Comparison of ENCODE assay signal across 23 mouse cellular contexts in the genomic region with DNA sequence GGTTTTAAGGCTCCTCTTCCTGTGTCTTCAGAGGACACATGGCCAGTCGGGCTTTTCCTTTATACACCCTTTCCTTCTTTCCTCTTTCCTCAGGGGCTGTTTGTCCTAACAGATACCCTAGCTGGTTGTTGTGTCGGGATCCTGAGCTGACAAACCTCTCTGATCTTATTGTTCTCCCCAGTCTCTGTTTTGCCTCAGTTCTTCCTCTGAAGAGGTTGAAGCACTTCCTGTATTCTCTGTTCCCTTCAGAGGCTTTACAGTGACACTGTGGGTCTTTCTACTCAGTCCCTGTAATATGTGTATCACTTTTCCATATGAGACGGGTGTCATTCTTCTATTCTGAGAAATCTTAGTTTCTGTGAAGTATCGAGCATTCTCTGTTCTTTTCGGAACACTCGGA. TPM values are rescaled to one million over a fixed set of nuclear protein-coding genes. Genes with fewer than 3 reads are reported as not detected.
DNase-seq lines count a peak whose midpoint lies in the region; ATAC-seq and TF ChIP-seq lines count a peak whose summit lies in the region.
"Had no signal": no experiment of that assay in that cellular context is flagged by ENCODE, and none has a peak within 500 bp of the region (broad histone marks: within the 10 kb centered on the region; RNA-seq: fewer than 3 reads in every experiment).

No protein-coding gene starts in this region.

- H3K27ac ChIP-seq in thymus, adult 2 months (ENCODE audit: control insufficient read depth, insufficient read depth, low read length), result peak overlapping the region; percentile 36; the same call in 1 of the 2 replicates
- 0 out of 2 replicates have a peak overlapping the region, but pooled peaks have one; percentile 8 for H3K27ac ChIP-seq in brown adipose tissue, adult 24 weeks (replicated peaks; ENCODE audit: low read depth, low read length)
- H3K27ac ChIP-seq: embryonic facial prominence, embryonic 12.5 days; forebrain, embryonic 13.5 days; heart, embryonic 13.5 days; hindbrain, embryonic 12.5 days had no signal

- 47% methylated on average over 6 of the region's 6 CpGs for WGBS in thymus, adult 2 months

- no peak overlapping the region for H3K4me3 ChIP-seq in thymus, adult 2 months (ENCODE audit: control insufficient read depth, insufficient read depth, low read length)
- no peak overlapping the region for H3K4me3 ChIP-seq in brown adipose tissue, adult 24 weeks (ENCODE audit: insufficient read depth, low read depth, low read length)
- H3K4me3 ChIP-seq: embryonic facial prominence, embryonic 12.5 days; forebrain, embryonic 13.5 days; heart, embryonic 13.5 days; hindbrain, embryonic 12.5 days had no signal

- no peaks in the 10 kb centered on the region for H3K27me3 ChIP-seq in thymus, adult 2 months (ENCODE audit: control insufficient read depth, insufficient read depth, low read length)

- ATAC-seq in erythroblast, adult 5-6 weeks (replicated peaks; ENCODE audit: low FRiP score, poor library complexity, severe bottlenecking), result no peak
- ATAC-seq: forebrain, embryonic 13.5 days; forebrain, postnatal 0 days; hindbrain, embryonic 16.5 days; intestine, embryonic 16.5 days; Patski had no signal

- no peak for TF ChIP-seq CTCF in thymus, adult 2 months (IDR thresholded peaks at IDR 0.05; ENCODE audit: borderline replicate concordance, control insufficient read depth, extremely low read depth, insufficient read depth, low read length, poor library complexity)

- H3K4me1 ChIP-seq in thymus, adult 2 months (replicated peaks; ENCODE audit: control insufficient read depth, insufficient read depth, low read length), result peaks cover 22% of the 10 kb centered on the region
- H3K4me1 ChIP-seq in brown adipose tissue, adult 24 weeks (ENCODE audit: control insufficient read depth, insufficient read depth, insufficient read length, low read length), result peaks cover 7% of the 10 kb centered on the region
- H3K4me1 ChIP-seq: embryonic facial prominence, embryonic 12.5 days; forebrain, embryonic 13.5 days; heart, embryonic 13.5 days; hindbrain, embryonic 12.5 days had no signal

- no peaks in the 10 kb centered on the region for H3K36me3 ChIP-seq in thymus, adult 2 months (ENCODE audit: control insufficient read depth, insufficient read depth, low read length)
- H3K36me3 ChIP-seq: embryonic facial prominence, embryonic 12.5 days; heart, embryonic 13.5 days; hindbrain, embryonic 12.5 days had no signal

- TF ChIP-seq POLR2A in thymus, adult 2 months (IDR thresholded peaks at IDR 0.05; ENCODE audit: control insufficient read depth, extremely low read depth, insufficient read depth, low read length, poor library complexity), result no peak

- DNase-seq in thymus, adult 2 months, result no peak
- DNase-seq in thymus, postnatal 4 days, result no peak
- DNase-seq in CD4-positive, CD25-positive, alpha-beta regulatory T cell, adult 2 months (ENCODE audit: low read depth, low spot score), result peak; percentile 49
- peak; percentile 66 for DNase-seq in naive thymus-derived CD4-positive, alpha-beta T cell, adult 2 months (ENCODE audit: low read depth)
- no peak for DNase-seq in layer of hippocampus, adult 9-10 months (ENCODE audit: low spot score)
- DNase-seq: adrenal gland, adult 2 months; adrenal gland, postnatal 36 days; cerebellum, adult 11-12 months; cerebellum, adult 9-10 months; cerebellum, postnatal 25 days; forebrain, postnatal 0 days; gastrocnemius, postnatal 14 days; heart, postnatal 4 days had no signal

RNA-seq across cellular contexts. Expression of a gene that starts 6.5 kb away (rescaled TPM):
- 43.1 and 45.5 TPM in 2 replicates for polyA plus RNA-seq in thymus, adult 2 months (2012; rRNA removed)
- polyA plus RNA-seq in brown adipose tissue, adult 24 weeks (2012; ENCODE audit: insufficient read depth, insufficient read length, missing spikeins), result 2.7 and 7.3 TPM in 2 replicates
- 2.5 and 2.7 TPM in 2 replicates for total RNA-seq in erythroblast, adult 5-6 weeks (2015; ENCODE audit: low replicate concordance)
- 2.1 and 2.4 TPM in 2 replicates for total RNA-seq in erythroblast, adult 5-6 weeks (2017; ENCODE audit: low replicate concordance)
- total RNA-seq: MEL had no signal

RNA-seq across cellular contexts. Expression of a gene that starts 31.9 kb away (rescaled TPM):
- polyA plus RNA-seq in thymus, adult 2 months (2012; rRNA removed), result 4.1 and 4.3 TPM in 2 replicates
- 0.55 TPM in 1 of 2 replicates, not detected in the other for polyA plus RNA-seq in brown adipose tissue, adult 24 weeks (2012; ENCODE audit: insufficient read depth, insufficient read length, missing spikeins)
- total RNA-seq in erythroblast, adult 5-6 weeks (2015; ENCODE audit: low replicate concordance), result not detected in 2 replicates
- total RNA-seq in erythroblast, adult 5-6 weeks (2017; ENCODE audit: low replicate concordance), result not detected in 2 replicates
- total RNA-seq: MEL had no signal
- polyA plus RNA-seq: Patski had no signal

Comparison
In these comparisons a context has a peak if more than half of its experiments do, and no peak if none do; other contexts are left out.
1. DNase-seq: peak in CD4-positive, CD25-positive, alpha-beta regulatory T cell, adult 2 months (single experiment) and naive thymus-derived CD4-positive, alpha-beta T cell, adult 2 months (single experiment); none in thymus, adult 2 months (single experiment), thymus, postnatal 4 days (single experiment) and layer of hippocampus, adult 9-10 months (single experiment).